27 mouse cellular contexts compared by ENCODE assay signal in the genomic region with DNA sequence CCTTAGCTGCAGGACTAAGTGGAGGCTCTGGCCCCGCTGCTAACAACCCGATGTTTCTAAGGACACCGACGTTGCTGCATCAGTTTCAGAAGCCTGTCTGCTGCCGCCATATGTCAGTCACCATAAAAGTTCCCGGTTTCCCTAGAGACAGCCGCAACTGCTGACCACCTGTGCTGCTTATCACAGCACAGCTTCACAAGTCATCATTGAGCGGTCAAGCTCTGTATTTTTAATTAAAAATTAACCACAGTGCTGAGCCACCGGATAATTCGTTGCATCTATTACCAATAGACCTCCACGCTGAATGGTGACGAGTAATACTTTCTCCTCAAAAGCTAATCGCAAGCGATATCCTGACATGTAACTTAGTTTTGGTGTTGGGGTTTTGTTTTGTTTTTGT. TPM values are rescaled to one million over a fixed set of nuclear protein-coding genes. Genes with fewer than 3 reads are reported as not detected.
DNase-seq lines count a peak whose midpoint lies in the region; ATAC-seq and TF ChIP-seq lines count a peak whose summit lies in the region.
"Had no signal": no experiment of that assay in that cellular context is flagged by ENCODE, and none has a peak within 500 bp of the region (broad histone marks: within the 10 kb centered on the region; RNA-seq: fewer than 3 reads in every experiment).

No protein-coding gene starts in this region.

- H3K9me3 ChIP-seq in intestine, embryonic 16.5 days (ENCODE audit: control insufficient read depth, low read length) = 0 out of 2 replicates have a peak, but pooled peaks cover 4% of the 10 kb centered on the region
- H3K9me3 ChIP-seq in intestine, embryonic 15.5 days = no peaks in the 10 kb centered on the region
- H3K9me3 ChIP-seq in liver, embryonic 12.5 days (replicated peaks) = peaks cover 9% of the 10 kb centered on the region; the same call in 1 of the 2 replicates
- H3K9me3 ChIP-seq: embryonic facial prominence, embryonic 13.5 days; embryonic facial prominence, embryonic 15.5 days; forebrain, embryonic 12.5 days had no signal

- DNase-seq in liver, adult 2 months (ENCODE audit: extremely low read depth, low read depth, low spot score) = peak; percentile 77
- no peak for DNase-seq in layer of hippocampus, adult 18-20 months (ENCODE audit: low spot score in 2 of 2)
- DNase-seq: adrenal gland, adult 8-10 months; adrenal gland, postnatal 14 days; adrenal gland, postnatal 36 days; B cell, adult 2 months; cerebellum, adult 11 months; cerebellum, adult 18-20 months; cerebellum, adult 8-10 months; cerebellum, adult 9-11 months; cerebellum, postnatal 36 days; embryo, embryonic 11 days had no signal

- peak; percentile 27; the same call in 1 of the 2 replicates for ATAC-seq in intestine, embryonic 16.5 days
- no peak for ATAC-seq in intestine, embryonic 15.5 days
- no peak for ATAC-seq in liver, embryonic 12.5 days
- ATAC-seq: activated CD4-positive, CD25-positive, alpha-beta regulatory T cell, adult 4 months; CD4-positive, CD25-positive, alpha-beta regulatory T cell, adult 4 months; forebrain, embryonic 14.5 days; forebrain, embryonic 16.5 days; Patski had no signal

- H3K27me3 ChIP-seq in intestine, embryonic 16.5 days (replicated peaks; ENCODE audit: control insufficient read depth, insufficient read depth, low read length) = no peaks in the 10 kb centered on the region
- H3K27me3 ChIP-seq in intestine, embryonic 15.5 days (replicated peaks) = no peaks in the 10 kb centered on the region
- no peaks in the 10 kb centered on the region for H3K27me3 ChIP-seq in liver, adult 2 months (ENCODE audit: control insufficient read depth, insufficient read depth, low read length)
- H3K27me3 ChIP-seq in liver, embryonic 12.5 days (replicated peaks) = 0 out of 2 replicates have a peak, but pooled peaks cover 9% of the 10 kb centered on the region
- H3K27me3 ChIP-seq: CH12.LX; embryonic facial prominence, embryonic 13.5 days; embryonic facial prominence, embryonic 15.5 days; forebrain, embryonic 12.5 days; Patski had no signal

- H3K79me2 ChIP-seq in liver, adult 2 months (ENCODE audit: control insufficient read depth, insufficient read depth, low read length) = no peaks in the 10 kb centered on the region

- H3K4me1 ChIP-seq in intestine, embryonic 16.5 days (ENCODE audit: control insufficient read depth, insufficient read depth, low read length) = no peaks in the 10 kb centered on the region; the same call in 1 of the 2 replicates
- H3K4me1 ChIP-seq in intestine, embryonic 15.5 days (replicated peaks) = no peaks in the 10 kb centered on the region
- H3K4me1 ChIP-seq in liver, adult 2 months (ENCODE audit: control insufficient read depth, insufficient read depth, low read length) = peaks cover 23% of the 10 kb centered on the region
- H3K4me1 ChIP-seq in liver, embryonic 12.5 days = no peaks in the 10 kb centered on the region
- H3K4me1 ChIP-seq: embryonic facial prominence, embryonic 13.5 days; embryonic facial prominence, embryonic 15.5 days; forebrain, embryonic 12.5 days had no signal

- 69% methylated on average over 14 of the region's 14 CpGs for WGBS in intestine, embryonic 16.5 days
- WGBS in intestine, embryonic 15.5 days = 79% methylated on average over 14 of the region's 14 CpGs
- 64% methylated on average over 14 of the region's 14 CpGs for WGBS in liver, adult 2 months
- 87% methylated on average over 14 of the region's 14 CpGs for WGBS in liver, embryonic 12.5 days (ENCODE audit: insufficient replicate concordance)

- H3K4me2 ChIP-seq in intestine, embryonic 16.5 days (ENCODE audit: low read depth, low read length) = no peak overlapping the region
- H3K4me2 ChIP-seq in intestine, embryonic 15.5 days (replicated peaks) = no peak overlapping the region
- no peak overlapping the region for H3K4me2 ChIP-seq in liver, embryonic 12.5 days
- H3K4me2 ChIP-seq: embryonic facial prominence, embryonic 13.5 days; embryonic facial prominence, embryonic 15.5 days; forebrain, embryonic 12.5 days had no signal

- no peak for TF ChIP-seq CTCF in liver, adult 2 months (IDR thresholded peaks at IDR 0.05; ENCODE audit: low read depth, low read length)

- H3K4me3 ChIP-seq in intestine, embryonic 16.5 days (ENCODE audit: low read length) = no peak overlapping the region
- H3K4me3 ChIP-seq in intestine, embryonic 15.5 days (replicated peaks) = no peak overlapping the region
- no peak overlapping the region for H3K4me3 ChIP-seq in liver, adult 2 months (ENCODE audit: insufficient read depth, low read depth, low read length)
- no peak overlapping the region for H3K4me3 ChIP-seq in liver, embryonic 12.5 days
- H3K4me3 ChIP-seq: embryonic facial prominence, embryonic 13.5 days; embryonic facial prominence, embryonic 15.5 days; erythroblast, embryonic 14.5 days; forebrain, embryonic 10.5 days; forebrain, embryonic 12.5 days had no signal

- no peaks in the 10 kb centered on the region for H3K36me3 ChIP-seq in intestine, embryonic 16.5 days (ENCODE audit: control insufficient read depth, insufficient read depth, low read length)
- H3K36me3 ChIP-seq in intestine, embryonic 15.5 days = no peaks in the 10 kb centered on the region
- H3K36me3 ChIP-seq in liver, adult 2 months (ENCODE audit: control insufficient read depth, insufficient read depth, low read length) = no peaks in the 10 kb centered on the region
- H3K36me3 ChIP-seq in liver, embryonic 12.5 days = no peaks in the 10 kb centered on the region
- H3K36me3 ChIP-seq: embryonic facial prominence, embryonic 13.5 days; embryonic facial prominence, embryonic 15.5 days; forebrain, embryonic 10.5 days; forebrain, embryonic 12.5 days; G1E had no signal

- no peak overlapping the region for H3K9ac ChIP-seq in intestine, embryonic 16.5 days (ENCODE audit: low read depth, low read length)
- no peak overlapping the region for H3K9ac ChIP-seq in intestine, embryonic 15.5 days
- H3K9ac ChIP-seq in liver, adult 2 months (ENCODE audit: low read depth, low read length) = no peak overlapping the region
- no peak overlapping the region for H3K9ac ChIP-seq in liver, embryonic 12.5 days
- H3K9ac ChIP-seq: embryonic facial prominence, embryonic 13.5 days; embryonic facial prominence, embryonic 15.5 days; forebrain, embryonic 12.5 days had no signal

- TF ChIP-seq POLR2A in liver, adult 2 months (IDR thresholded peaks at IDR 0.05; ENCODE audit: extremely low read depth, insufficient read depth, low read length) = no peak

- H3K27ac ChIP-seq in intestine, embryonic 16.5 days (ENCODE audit: low read length) = no peak overlapping the region
- H3K27ac ChIP-seq in intestine, embryonic 15.5 days = no peak overlapping the region
- peak overlapping the region; percentile 83 for H3K27ac ChIP-seq in liver, adult 2 months (replicated peaks; ENCODE audit: insufficient read depth, low read depth, low read length)
- H3K27ac ChIP-seq in liver, embryonic 12.5 days = no peak overlapping the region
- H3K27ac ChIP-seq: embryonic facial prominence, embryonic 13.5 days; embryonic facial prominence, embryonic 15.5 days; forebrain, embryonic 10.5 days; forebrain, embryonic 12.5 days had no signal

RNA-seq across cellular contexts. Expression of gene Noct, which starts 19.4 kb away (rescaled TPM):
- 4.9 TPM in 2 replicates for polyA plus RNA-seq in intestine, embryonic 16.5 days (2015; fragmentation: Nextera tagmentation; extraction: Ambion mirVana)
- polyA plus RNA-seq in intestine, embryonic 15.5 days (2015; fragmentation: Nextera tagmentation; extraction: Ambion mirVana) = 7.0 and 7.4 TPM in 2 replicates
- total RNA-seq in liver, adult 2 months (2014; rRNA removed) = 12.0 and 12.1 TPM in 2 replicates
- polyA plus RNA-seq in liver, adult 2 months (2012; rRNA removed) = 9.8 and 12.5 TPM in 2 replicates
- 39.8 and 41.1 TPM in 2 replicates for polyA plus RNA-seq in liver, embryonic 12.5 days (2016; fragmentation: Nextera tagmentation; extraction: Ambion mirVana)
- total RNA-seq in layer of hippocampus, adult 18-20 months (2021) = 10 to 100 TPM; 59.5 to 60.3 TPM
